Mouse (Mus musculus) G1E (cell line): Measurements from ENCODE around the gene Fgfr2.

ENCODE experiments used
- CTCF ChIP-seq: IDR thresholded peaks from 2 replicates; pipeline ENCODE4 v1.5.1; 2012; ENCODE audit warnings: low read depth, low read length, inconsistent platforms, mixed read lengths
- GATA1 ChIP-seq: IDR thresholded peaks from 2 replicates; pipeline ENCODE4 v1.6.1; 2012; ENCODE audit warnings: borderline replicate concordance, low read length, inconsistent platforms, mixed read lengths
- POLR2AphosphoS5 ChIP-seq: IDR thresholded peaks from 2 replicates; pipeline ENCODE4 v1.6.1; 2012; ENCODE audit warnings: low read depth, low read length, inconsistent platforms; ENCODE audit not compliant: insufficient replicate concordance
- TAL1 ChIP-seq: conservative IDR thresholded peaks from 2 replicates; pipeline ENCODE4 v1.6.1; 2012; ENCODE audit warnings: low read depth, low read length, inconsistent platforms, mixed read lengths

DNA sequence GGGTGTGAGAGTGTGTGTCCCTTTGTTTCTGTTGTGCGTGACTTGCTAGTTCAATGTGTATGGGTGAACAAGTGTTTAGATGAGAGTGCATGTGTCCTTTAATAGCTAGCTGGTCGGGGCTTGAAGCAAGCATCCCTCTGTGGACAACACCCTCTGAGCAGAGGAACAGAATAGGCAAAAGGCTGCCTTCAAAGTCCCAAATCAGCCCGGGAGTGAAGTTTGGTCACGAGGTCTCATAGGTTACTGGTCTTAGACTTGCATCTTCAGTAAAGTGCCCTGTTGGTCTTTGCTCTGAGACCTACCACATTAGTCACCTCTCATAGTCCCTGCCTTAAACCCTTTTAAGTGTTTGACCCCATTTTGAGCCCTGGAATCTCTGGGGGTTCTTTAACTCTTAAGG lies 1571.7 kb downstream of the Fgfr2 start:
- TF ChIP-seq POLR2AphosphoS5 (no peak), CTCF (no peak), TAL1 (no peak), GATA1 (no peak)
